Mouse (Mus musculus) left cerebral cortex, postnatal 10 days (tissue): ENCODE measurements at regions not wholly inside any gene's neighbourhood (a gene's known extent, or its start where the extent isn't known, plus 50 kb on each side); places are given as distances from the start of the nearest gene placed in this dataset.
"Not testable (repeated sequence)": the region's sequence is repeated elsewhere in the genome, so short reads cannot be mapped to it uniquely, and the experiment has no call there.

ENCODE experiments used
- DNase-seq, 2 experiments: peaks; one replicate each; pipeline ENCODE4 v3.0.0; 2021 to 2022; ENCODE audit warnings: low spot score in 2 of 2, mixed read lengths in 1 of 2; ENCODE audit errors: extremely low spot score in 1 of 2
- intact Hi-C: fragments of 180-260 bp; cut with DNase I; formaldehyde crosslinking; loops from one replicate; pipeline ENCODE4 v1.15.1; 2025

DNA sequence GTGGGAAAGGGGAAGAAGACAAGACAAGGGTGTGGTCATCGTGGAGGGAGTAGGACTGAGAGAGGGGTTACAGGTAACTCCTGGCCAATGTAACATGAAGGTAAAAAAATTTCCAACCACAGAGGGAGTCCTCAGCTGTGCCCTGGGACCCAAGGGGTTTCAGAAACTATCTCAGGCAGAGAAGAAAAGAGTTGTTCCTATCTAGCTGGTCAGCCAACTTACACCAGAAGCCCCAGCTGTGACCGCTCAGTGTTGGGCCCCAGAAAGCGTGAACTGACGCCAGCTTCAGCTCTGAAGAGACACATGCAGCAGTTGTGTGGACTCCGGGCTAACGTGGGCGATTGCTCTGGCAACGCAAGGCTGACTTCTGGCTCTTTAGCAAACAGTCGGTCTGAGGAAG, 52.2 kb downstream of the Rhob start:
- intact Hi-C loops, result no loop called here
- DNase-seq, result no peak

DNA sequence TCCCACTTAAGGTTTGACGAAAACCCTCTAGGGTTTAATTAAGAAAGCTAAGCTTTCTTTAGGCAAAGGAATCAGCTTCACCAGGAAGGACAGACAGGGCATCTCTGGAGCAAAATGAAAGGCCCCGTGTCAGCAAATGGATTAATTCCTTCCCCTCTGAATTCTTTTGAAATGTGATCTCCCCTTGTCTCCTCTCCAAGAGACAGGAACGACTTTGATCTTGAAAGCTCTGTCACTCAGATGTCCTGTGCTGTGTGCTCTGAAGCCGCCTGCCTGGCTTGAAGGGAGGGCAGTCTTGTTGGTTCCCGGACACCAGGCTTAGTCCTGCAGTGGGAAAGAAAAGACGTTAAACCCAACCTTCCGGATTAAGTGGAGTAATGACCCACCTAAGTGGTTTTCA, 52.8 kb downstream of the Rhob start:
- intact Hi-C loops, result no loop called here
- DNase-seq, result no peak

DNA sequence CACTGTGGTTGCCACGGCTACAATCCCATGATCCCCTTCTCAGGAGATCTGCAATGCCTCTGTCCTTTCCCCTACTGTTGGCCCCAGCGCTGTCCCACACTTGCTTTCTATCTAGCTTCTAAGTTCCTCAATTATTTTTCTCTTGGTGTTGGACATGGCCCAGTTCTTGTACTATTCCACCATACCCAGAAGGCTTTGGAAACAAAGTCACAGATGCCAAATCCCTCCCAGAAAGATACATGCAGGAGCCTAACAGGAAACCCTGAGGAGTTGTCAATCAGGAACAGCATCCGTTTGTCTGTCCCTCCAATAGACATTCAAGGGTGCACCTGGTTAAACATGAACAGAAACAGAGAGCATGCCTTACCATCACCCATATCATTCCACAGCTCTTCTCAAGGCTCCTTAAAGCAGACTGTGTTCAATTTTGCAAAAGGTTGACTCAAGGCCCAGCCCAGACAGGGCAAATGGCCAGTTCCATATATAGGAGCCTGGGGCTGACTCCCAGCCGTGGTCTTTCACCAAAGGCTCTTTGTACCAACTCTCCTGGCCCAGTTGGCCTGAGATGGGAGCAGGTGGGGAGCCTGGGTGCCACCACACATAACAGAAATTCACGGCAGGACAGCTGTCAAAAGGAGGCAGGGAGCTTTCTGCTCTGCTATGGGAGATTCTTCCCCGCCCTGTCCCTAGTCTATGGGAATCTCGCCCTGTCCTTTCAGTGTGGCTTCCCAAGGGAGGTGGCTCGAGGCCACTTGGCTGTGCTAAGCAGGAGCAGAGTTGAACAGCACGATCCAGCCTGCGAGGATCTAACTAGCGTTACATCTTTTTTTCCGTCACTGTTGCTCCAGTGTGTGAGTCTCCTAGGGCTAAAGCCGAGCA, 54.6 kb downstream of the Rhob start:
- intact Hi-C loops, result no loop called here
- no peak for DNase-seq

DNA sequence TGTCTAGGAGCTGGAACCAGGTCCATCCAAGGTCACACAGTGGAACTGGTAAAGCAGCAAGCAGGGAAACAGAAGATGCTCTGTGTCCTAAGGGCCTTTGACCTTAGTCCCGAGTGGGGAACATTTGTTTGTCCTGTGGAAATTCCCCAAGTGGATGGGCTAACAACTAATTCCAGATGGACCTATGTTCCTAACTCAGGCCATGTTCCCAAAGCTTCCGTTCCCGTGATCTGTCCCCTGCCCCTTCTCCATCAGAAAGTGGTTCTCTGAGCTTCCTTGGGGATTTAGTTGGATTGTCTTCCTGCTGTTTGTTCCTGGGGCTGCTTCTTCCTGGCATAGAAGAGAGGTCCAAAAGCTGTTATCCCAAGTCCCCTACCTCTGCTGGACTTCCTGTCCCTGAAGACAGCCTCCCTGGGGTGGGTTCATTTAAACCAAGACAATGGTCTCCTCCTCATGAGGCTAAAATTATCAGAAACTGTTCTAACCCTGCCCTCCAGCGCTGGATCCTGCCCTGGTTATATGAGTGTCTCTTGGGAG, 55.8 kb downstream of the Rhob start:
- no peak for DNase-seq
- intact Hi-C loops, result no loop called here

- DNase-seq, result no peak
- intact Hi-C loops, result no loop called here
Measured at GRCm38 (mm10) chr12:8443253-8443661, 56.6 kb downstream of the Rhob start.

DNA sequence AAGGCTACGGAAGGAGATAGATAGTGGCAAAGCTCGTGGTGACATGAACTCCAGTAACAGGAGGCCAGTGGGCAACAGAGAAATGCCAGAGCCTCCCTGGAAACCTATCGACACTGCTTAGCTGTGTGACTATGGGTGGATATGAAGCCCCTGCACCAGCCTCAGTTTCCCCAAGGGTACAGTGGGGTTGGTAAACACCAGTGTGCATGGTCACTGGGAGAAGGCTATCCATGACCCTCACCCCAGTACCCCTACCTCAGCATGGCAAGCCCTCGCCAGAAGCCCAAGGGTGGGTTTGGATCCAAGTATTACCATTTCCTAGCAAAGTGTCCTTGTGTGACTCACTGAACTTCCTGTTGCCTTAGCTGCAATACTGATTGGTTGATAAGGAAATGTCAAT, 58.5 kb downstream of the Rhob start:
- intact Hi-C loops, result no loop called here

DNA sequence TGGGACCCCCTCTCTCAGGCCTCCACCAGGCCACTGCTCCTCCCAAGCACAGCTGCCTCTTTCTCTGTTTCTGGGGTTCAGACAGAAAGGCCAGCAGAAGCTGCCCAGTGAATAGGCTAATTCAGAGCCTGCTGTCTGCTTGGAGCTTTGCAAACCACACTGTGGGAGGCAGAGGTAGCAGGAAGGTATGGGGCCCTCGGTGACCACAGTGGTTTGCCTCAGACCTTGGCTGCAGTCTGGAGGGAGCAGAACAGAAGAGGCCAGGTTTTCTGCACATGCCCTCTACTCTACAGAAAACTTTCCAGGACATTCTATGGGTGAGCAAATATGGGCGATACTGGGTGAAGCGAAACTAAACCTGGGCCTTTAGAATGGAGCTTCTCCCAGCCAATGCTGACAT, 59.4 kb downstream of the Rhob start:
- intact Hi-C loops, result no loop called here
- no peak for DNase-seq

More for the DNA sequence above, 58.5 kb downstream of the Rhob start:
- DNase-seq, result no peak

DNA sequence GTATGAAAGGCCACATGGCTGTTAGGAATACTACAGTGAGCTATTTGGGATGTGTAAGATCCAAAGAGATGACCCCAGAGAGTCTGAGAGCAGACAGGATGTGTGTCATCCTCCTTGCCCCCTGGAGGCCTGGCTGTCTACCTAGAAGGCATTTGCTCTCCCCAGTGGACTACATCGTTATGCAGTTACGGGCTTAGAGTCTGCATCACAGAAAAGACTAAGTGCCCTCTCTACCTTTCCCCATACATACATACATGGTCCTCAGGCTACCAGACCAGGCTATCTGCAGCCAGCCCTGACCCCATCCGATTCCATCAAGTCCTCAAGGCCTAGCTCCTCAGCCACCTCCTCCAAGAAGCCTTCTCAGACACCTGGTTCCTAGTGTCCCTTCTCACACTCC, 59.9 kb downstream of the Rhob start:
- no peak for DNase-seq
- intact Hi-C loops, result no loop called here

- DNase-seq, result no peak
- intact Hi-C loops, result no loop called here
Measured at GRCm38 (mm10) chr12:8439486-8439885, 60.3 kb downstream of the Rhob start.

GRCm38 (mm10) chr12:8438638-8439037, 61.2 kb downstream of the Rhob start:
- intact Hi-C loops, result no loop called here

DNA sequence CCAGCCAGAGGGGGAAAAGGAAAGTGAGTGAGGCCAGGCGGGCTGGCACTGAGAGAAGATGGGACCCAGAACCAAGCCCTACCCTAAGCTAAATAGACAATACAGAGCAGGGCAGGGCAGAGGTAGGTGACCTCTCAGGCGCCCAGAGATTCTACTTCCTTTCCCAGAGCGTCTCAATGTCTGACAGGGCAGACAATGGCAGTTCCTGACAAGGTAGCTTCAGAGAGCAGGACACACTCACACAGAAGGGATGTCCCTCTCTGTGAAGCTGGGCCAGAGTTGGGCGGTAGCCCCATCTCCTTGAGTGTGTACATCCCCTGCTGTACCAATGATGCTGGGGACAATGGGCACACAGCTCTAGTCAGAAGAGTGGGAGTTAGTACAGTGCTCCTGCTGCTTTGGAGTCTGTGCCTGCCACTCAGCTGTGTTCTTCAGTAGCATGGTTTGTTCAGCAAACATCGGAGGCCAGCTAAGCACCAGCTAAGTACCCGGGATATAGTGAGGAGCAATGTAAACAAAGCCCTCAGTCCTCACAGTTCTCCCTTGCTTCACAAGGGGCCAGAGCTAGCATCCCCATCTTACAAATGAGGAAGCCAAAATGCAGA, 62.7 kb downstream of the Rhob start:
- intact Hi-C loops, result no loop called here

More at GRCm38 (mm10) chr12:8438638-8439037, 61.2 kb downstream of the Rhob start:
- DNase-seq, result no peak

DNA sequence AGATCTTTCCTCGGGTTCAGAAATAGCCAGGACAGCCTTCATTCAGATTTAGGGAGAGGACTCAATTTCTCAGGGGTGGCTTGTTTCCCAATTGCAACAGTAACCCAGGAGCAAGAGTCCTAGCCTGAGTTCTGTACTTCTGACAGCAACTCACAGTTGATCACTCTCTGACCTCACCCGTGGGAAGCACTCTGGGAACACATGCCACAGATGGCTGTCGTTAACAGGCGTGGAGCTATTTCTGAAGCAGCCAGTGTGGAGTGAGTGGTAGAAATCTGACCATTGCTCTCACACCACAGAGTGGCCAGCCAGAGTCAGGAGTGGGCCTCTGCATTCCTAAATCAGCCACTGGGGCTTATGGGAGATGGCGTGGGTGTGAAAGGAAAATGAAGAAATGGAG, 63.3 kb downstream of the Rhob start:
- no peak for DNase-seq
- intact Hi-C loops, result no loop called here

More for the DNA sequence above, 62.7 kb downstream of the Rhob start:
- no peak for DNase-seq

DNA sequence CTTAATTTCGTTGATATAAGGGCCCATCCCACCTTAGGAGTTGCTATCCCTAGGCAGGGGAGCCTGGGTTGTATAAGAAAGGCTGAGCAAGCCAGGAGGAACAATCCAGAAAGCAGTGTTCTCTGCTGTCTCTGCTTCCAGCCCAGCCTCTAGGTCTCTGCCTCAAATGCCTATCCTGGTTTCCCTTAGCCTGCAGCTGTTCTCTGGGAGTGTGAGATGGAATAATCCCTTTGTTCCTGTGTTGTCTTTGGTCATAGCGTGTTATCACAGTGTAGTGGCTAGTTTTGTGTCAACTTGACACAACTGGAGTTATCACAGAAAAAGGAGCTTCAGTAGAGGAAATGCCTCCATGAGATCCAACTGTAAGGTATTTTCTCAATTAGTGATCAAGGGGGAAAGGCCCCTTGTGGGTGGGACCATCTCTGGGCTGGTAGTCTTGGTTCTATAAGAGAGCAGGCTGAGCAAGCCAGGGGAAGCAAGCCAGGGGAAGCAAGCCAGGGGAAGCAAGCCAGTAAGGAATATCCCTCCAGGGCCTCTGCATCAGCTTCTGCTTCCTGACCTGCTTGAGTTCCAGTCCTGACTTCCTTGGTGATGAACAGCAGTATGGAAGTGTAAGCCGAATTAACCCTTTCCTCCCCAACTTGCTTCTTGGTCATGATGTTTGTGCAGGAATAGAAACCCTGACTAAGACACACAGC, 64.0 kb downstream of the Rhob start:
- DNase-seq, result not testable (repeated sequence)

GRCm38 (mm10) chr12:8428228-8428990, 71.4 kb downstream of the Rhob start:
- no peak for DNase-seq

More for the DNA sequence above, 64.0 kb downstream of the Rhob start:
- intact Hi-C loops, result not testable (repeated sequence)

DNA sequence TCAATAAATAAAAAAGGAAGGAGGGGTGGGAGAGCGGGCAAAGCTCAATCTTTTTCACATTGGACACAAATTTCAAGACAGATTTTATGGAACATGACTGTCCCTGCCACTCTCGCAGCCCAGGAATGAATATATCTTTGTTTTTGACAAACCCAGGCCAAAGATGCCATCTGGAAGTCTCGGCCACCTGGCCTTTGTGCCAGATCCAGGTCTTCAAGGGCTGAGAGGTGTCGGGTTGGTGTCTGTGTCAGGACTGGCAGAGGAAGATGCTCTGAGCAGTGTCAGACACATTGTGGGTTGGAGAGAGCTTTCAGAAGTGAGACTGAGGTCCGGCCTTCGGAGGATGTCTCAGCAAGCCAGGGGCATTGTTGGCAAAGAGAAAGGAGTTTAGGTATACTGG, 75.3 kb downstream of the Rhob start:
- DNase-seq, result no peak

More at GRCm38 (mm10) chr12:8428228-8428990, 71.4 kb downstream of the Rhob start:
- intact Hi-C loops, result no loop called here

DNA sequence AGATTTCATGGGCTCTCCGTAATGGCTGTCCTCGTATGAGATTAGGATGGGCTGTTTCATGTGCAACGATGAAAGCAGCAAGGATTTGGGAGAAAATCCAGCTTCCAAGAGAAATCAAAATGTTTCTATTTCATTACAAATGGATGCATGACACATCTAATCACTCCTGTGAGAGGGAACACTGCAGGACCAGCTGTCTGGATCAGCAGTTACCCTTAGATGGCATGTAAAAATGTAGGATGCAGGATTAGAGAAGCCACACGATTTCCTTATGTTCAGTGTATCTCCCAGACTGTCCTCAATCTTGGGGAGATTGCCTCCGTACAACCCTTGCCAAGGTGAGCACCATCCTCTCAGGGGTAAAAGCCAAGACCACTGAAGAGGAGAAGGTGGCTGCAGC, 77.1 kb downstream of the Rhob start:
- intact Hi-C loops, result no loop called here
- no peak for DNase-seq

More for the DNA sequence above, 75.3 kb downstream of the Rhob start:
- intact Hi-C loops, result no loop called here

DNA sequence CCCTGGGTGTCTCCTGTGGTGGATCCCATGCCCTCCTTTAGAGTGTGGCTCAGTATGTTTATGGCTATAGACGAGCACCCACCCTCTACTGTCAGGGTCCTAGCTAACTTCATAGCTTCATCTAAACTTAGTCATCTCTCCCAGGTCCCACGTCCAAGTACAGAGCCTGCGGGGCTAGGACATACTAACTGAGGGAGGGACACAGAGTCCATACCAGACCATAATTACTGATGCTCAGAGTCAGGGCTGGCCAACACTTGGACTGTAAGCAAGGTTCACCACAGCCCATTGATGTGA, 78.6 kb downstream of the Rhob start:
- no peak for DNase-seq
- intact Hi-C loops, result no loop called here

DNA sequence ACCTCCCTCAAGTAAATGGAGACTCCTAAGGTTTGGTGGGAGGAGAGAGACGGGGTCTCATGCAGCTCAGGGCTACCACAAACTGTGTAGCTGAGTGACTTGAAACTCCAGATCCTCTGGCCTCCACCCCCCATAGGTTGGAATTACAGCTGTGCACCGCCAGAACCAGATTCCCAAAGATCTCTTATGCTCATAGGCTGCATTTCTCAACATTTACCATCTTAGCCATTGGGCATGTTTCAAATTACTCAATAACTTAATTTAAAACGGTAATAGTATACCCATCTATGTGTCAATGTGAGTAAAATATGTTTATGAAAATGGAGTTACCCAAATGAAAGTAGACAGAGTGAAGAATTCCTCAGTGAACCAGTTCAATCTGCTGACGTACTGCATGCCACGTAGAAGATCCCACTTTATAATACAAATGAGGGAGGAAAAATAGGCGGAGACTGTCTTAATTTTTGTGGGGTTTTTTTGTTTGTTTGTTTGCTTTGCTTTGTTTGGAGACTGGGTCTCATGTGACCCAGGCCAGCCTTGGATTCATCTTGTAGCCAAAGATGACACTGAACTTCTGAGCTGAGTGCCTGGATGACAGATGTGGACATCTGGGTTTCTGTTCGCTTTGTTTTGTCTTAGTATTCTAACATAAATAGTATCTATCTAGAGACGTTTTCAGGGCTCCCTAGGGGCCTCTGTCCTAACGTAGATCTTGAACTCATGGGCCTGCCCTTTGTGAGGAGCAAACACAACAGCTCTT, 79.1 kb downstream of the Rhob start:
- intact Hi-C loops, result no loop called here
- no peak for DNase-seq
